Mouse (Mus musculus) lung, postnatal 0 days (tissue): ENCODE measurements around the gene Pdyn.

Experiments
- CTCF ChIP-seq: IDR thresholded peaks from 2 replicates; pipeline ENCODE4 v1.5.1; 2016; ENCODE audit warnings: antibody characterized with exemption, mild to moderate bottlenecking
- EP300 ChIP-seq: IDR thresholded peaks from 2 replicates; pipeline ENCODE4 v1.6.1; 2016; ENCODE audit warnings: antibody characterized with exemption, mild to moderate bottlenecking, control low read depth

- TF ChIP-seq CTCF (peak; percentile 86), EP300 (no peak)
These were observed 16.0 kb upstream of the Pdyn start for GRCm38 (mm10) chr2:129715671-129716070.
